Mouse (Mus musculus): ENCODE measurements around the gene Rbfox2. TPM values are rescaled to one million over a fixed set of nuclear protein-coding genes. Genes with fewer than 3 reads are reported as not detected.

Rbfox2 gene
- polyA plus RNA-seq, 2 experiments: 94.7 to 189 TPM

DNA sequence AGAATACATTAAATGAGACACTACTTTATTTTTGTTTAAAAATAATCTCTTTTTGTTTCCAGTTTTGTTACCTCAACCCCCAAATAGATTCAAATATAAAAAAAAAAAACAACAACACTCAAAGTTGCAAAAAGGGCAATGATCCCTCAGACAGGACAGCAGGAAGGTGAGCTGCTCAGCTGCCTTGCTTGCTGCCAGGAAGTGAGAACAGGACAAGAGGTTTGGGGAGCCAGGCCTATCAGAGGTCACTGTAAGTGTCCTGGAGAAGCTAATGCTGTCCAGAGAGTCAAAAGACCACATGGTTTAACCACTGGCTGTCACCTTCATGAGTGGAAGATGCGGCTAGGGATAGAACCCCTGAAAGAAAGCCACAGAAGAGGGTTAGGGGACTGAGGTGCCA, 161.8 kb downstream of the Rbfox2 start:
- H3K4me1 ChIP-seq (ENCODE audit: control insufficient read depth, insufficient read depth, low read length): peaks cover 23% of the 10 kb centered on the region
- no peak overlapping the region for H3K4me2 ChIP-seq (replicated peaks; ENCODE audit: low read depth, low read length, severe bottlenecking)
- TF ChIP-seq POLR2A (IDR thresholded peaks at IDR 0.05; ENCODE audit: borderline replicate concordance, extremely low read depth, insufficient read depth, insufficient read length): no peak
- ATAC-seq (ENCODE audit: low FRiP score, low read depth) (no peak), DNase-seq (ENCODE audit: low spot score) (no peak)
- H3K9ac ChIP-seq (ENCODE audit: low read depth, low read length, severe bottlenecking): no peak overlapping the region
- H3K36me3 ChIP-seq (ENCODE audit: control insufficient read depth, insufficient read depth, low read length): peaks cover 11% of the 10 kb centered on the region; the same call in 1 of the 2 replicates
- no peaks in the 10 kb centered on the region for H3K9me3 ChIP-seq (ENCODE audit: control insufficient read depth, low read length)
- WGBS: 91% methylated on average over 1 of the region's 1 CpGs
- H3K4me3 ChIP-seq (replicated peaks; ENCODE audit: low read length): no peak overlapping the region
- H3K27me3 ChIP-seq (ENCODE audit: control insufficient read depth, insufficient read depth, low read length): no peaks in the 10 kb centered on the region
- no peak overlapping the region for H3K27ac ChIP-seq (replicated peaks; ENCODE audit: low read depth, low read length)

DNA sequence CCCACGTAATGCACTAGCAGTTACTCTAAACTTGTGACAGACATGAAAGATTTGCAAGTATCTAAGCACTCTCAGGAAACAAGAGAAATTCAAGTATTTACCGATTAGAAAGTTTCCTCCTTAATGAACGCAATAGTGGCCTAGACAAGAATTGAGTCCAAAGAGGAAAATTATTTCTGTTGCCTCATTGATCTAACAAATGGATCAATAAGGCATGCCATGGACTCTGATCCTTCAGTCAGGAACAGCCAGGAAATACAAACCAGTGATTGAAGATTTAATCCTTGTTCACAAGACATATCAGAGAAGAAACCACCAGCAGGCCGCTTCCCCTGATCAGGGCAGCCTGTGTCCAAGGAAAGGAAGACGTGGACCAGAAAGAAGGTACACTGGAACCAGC, 164.0 kb downstream of the Rbfox2 start:
- no peaks in the 10 kb centered on the region for H3K9me3 ChIP-seq (ENCODE audit: control insufficient read depth, low read length)
- no peak overlapping the region for H3K4me2 ChIP-seq (replicated peaks; ENCODE audit: low read depth, low read length, severe bottlenecking)
- no peaks in the 10 kb centered on the region for H3K27me3 ChIP-seq (ENCODE audit: control insufficient read depth, insufficient read depth, low read length)
- H3K9ac ChIP-seq (ENCODE audit: low read depth, low read length, severe bottlenecking): no peak overlapping the region
- no peak for TF ChIP-seq POLR2A (IDR thresholded peaks at IDR 0.05; ENCODE audit: borderline replicate concordance, extremely low read depth, insufficient read depth, insufficient read length)
- 92% methylated on average over 5 of the region's 5 CpGs for WGBS
- H3K4me3 ChIP-seq (replicated peaks; ENCODE audit: low read length): no peak overlapping the region
- DNase-seq (ENCODE audit: low spot score) (no peak), ATAC-seq (ENCODE audit: low FRiP score, low read depth) (no peak)
- H3K27ac ChIP-seq (replicated peaks; ENCODE audit: low read depth, low read length): no peak overlapping the region
- peaks cover 11% of the 10 kb centered on the region; the same call in 1 of the 2 replicates for H3K36me3 ChIP-seq (ENCODE audit: control insufficient read depth, insufficient read depth, low read length)
- peaks cover 9% of the 10 kb centered on the region; the same call in 1 of the 2 replicates for H3K4me1 ChIP-seq (ENCODE audit: control insufficient read depth, insufficient read depth, low read length)

GRCm38 (mm10) chr15:77142352-77142751, 164.5 kb downstream of the Rbfox2 start:
- DNase-seq (ENCODE audit: low spot score) (no peak), ATAC-seq (ENCODE audit: low FRiP score, low read depth) (no peak)
- Histone ChIP-seq H3K9ac (ENCODE audit: low read depth, low read length, severe bottlenecking) (no peak overlapping the region), H3K9me3 (ENCODE audit: control insufficient read depth, low read length) (no peaks in the 10 kb centered on the region), H3K27me3 (ENCODE audit: control insufficient read depth, insufficient read depth, low read length) (no peaks in the 10 kb centered on the region), H3K36me3 (ENCODE audit: control insufficient read depth, insufficient read depth, low read length) (peaks cover 11% of the 10 kb centered on the region; the same call in 1 of the 2 replicates), H3K4me2 (replicated peaks; ENCODE audit: low read depth, low read length, severe bottlenecking) (no peak overlapping the region), H3K4me3 (replicated peaks; ENCODE audit: low read length) (no peak overlapping the region), H3K27ac (replicated peaks; ENCODE audit: low read depth, low read length) (no peak overlapping the region), H3K4me1 (ENCODE audit: control insufficient read depth, insufficient read depth, low read length) (peaks cover 9% of the 10 kb centered on the region; the same call in 1 of the 2 replicates)
- TF ChIP-seq POLR2A (IDR thresholded peaks at IDR 0.05; ENCODE audit: borderline replicate concordance, extremely low read depth, insufficient read depth, insufficient read length): no peak
- 69% methylated on average over 6 of the region's 6 CpGs for WGBS

GRCm38 (mm10) chr15:77141711-77142110, 165.1 kb downstream of the Rbfox2 start:
- Histone ChIP-seq H3K9ac (ENCODE audit: low read depth, low read length, severe bottlenecking) (no peak overlapping the region), H3K9me3 (ENCODE audit: control insufficient read depth, low read length) (no peaks in the 10 kb centered on the region), H3K36me3 (ENCODE audit: control insufficient read depth, insufficient read depth, low read length) (peaks cover 8% of the 10 kb centered on the region; the same call in 1 of the 2 replicates), H3K27me3 (ENCODE audit: control insufficient read depth, insufficient read depth, low read length) (no peaks in the 10 kb centered on the region), H3K4me1 (ENCODE audit: control insufficient read depth, insufficient read depth, low read length) (peaks cover 9% of the 10 kb centered on the region; the same call in 1 of the 2 replicates), H3K4me2 (replicated peaks; ENCODE audit: low read depth, low read length, severe bottlenecking) (no peak overlapping the region), H3K27ac (replicated peaks; ENCODE audit: low read depth, low read length) (no peak overlapping the region), H3K4me3 (replicated peaks; ENCODE audit: low read length) (no peak overlapping the region)
- TF ChIP-seq POLR2A (IDR thresholded peaks at IDR 0.05; ENCODE audit: borderline replicate concordance, extremely low read depth, insufficient read depth, insufficient read length): no peak
- 71% methylated on average over 4 of the region's 4 CpGs for WGBS
- no peak for DNase-seq (ENCODE audit: low spot score)
- no peak for ATAC-seq (ENCODE audit: low FRiP score, low read depth)

- ATAC-seq (ENCODE audit: low FRiP score, low read depth) (no peak), DNase-seq (ENCODE audit: low spot score) (no peak)
- Histone ChIP-seq H3K9me3 (ENCODE audit: control insufficient read depth, low read length) (0 out of 2 replicates have a peak, but pooled peaks cover 3% of the 10 kb centered on the region), H3K27me3 (ENCODE audit: control insufficient read depth, insufficient read depth, low read length) (no peaks in the 10 kb centered on the region), H3K27ac (replicated peaks; ENCODE audit: low read depth, low read length) (no peak overlapping the region), H3K4me1 (ENCODE audit: control insufficient read depth, insufficient read depth, low read length) (peaks cover 6% of the 10 kb centered on the region; the same call in 1 of the 2 replicates), H3K36me3 (ENCODE audit: control insufficient read depth, insufficient read depth, low read length) (peaks cover 21% of the 10 kb centered on the region), H3K9ac (ENCODE audit: low read depth, low read length, severe bottlenecking) (no peak overlapping the region), H3K4me3 (replicated peaks; ENCODE audit: low read length) (no peak overlapping the region), H3K4me2 (replicated peaks; ENCODE audit: low read depth, low read length, severe bottlenecking) (no peak overlapping the region)
- no peak for TF ChIP-seq POLR2A (IDR thresholded peaks at IDR 0.05; ENCODE audit: borderline replicate concordance, extremely low read depth, insufficient read depth, insufficient read length)
- 86% methylated on average over 5 of the region's 5 CpGs for WGBS
Observed at GRCm38 (mm10) chr15:77138282-77138681, 168.5 kb downstream of the Rbfox2 start.
